Mouse (Mus musculus): ENCODE measurements around the gene Zbtb2. TPM values are rescaled to one million over a fixed set of nuclear protein-coding genes. Genes with fewer than 3 reads are reported as not detected.

Zbtb2 gene
- total RNA-seq, 2 experiments from 2014 or later: 6.6 to 7.7 TPM

- intact Hi-C loops (cut with DNase I): loop anchor here (10.0 kb wide), 1 partner anchor 807 kb away; no protein-coding TSS in a partner anchor
Observed at GRCm38 (mm10) chr10:4341430-4341829, 46.5 kb downstream of the Zbtb2 start.

DNA sequence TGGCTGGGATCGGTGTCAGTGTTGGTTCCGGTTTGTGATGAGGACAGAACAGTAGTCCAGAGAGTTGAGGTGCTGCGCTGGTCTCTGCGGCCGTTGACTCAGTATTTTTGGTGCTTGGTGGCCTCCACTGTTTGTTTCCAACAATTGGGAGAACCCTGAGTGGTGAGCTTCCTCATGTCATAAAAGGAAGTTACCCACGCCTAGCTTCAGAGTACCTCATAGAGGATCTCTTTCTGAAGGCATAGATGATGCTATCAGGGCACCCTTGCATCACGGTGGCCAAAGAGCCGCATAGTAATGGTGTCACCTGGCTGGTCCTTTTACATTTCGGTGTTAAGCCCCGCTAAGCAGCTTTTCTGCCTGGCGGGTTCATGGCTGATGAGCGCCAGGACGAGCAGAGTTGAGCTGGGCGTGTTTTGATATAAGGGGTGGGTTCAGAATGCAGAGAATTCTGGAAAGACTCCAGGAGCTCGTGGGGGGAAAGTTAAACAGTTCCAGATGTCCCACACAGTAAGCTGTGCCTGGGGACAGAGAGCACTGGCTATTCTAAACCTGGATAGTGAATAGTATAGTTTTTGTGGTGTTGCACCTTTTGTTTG is 48.9 kb downstream of the Zbtb2 start:
- intact Hi-C loops (cut with DNase I): loop anchor here (2.0 kb wide), 1 partner anchor 342 kb away; no protein-coding TSS in a partner anchor
- DNase-seq: peak; percentile 41 to 65

More at GRCm38 (mm10) chr10:4341430-4341829, 46.5 kb downstream of the Zbtb2 start:
- peak; percentile 62 to 71 for DNase-seq

DNA sequence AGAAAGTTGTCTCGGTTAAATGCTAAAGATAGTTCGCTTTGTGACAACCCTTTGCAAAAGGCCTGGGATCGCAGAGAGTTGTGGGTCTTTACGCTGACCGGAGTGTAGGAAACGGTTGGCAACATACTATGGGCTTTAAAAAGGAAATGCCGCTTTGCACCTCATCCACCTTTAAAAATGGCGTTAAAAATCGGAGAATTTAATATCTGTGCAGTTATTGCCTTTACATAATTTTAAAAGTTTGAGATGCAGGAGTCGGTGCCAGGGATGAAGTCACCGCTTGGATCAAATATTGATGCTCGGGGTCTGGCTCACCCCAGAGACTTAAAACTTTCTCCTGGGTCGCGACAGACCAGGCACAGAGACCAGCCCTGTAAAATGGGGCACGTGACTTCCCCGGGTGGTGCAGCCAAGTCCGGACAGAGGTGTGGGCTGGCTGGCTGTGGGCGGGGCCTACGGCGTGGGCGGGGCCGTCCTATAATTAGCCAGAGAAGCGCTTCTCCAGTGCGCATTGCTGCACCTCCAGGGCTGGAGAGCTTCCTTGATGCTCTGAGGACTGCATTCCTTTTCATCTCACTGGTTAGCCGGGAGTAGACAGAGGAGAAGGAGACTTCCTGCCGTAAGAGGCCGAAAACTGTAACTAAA is 53.7 kb downstream of the Zbtb2 start:
- intact Hi-C loops (cut with DNase I): loop anchor here (5.0 kb wide), 1 partner anchor 292 kb away; no protein-coding TSS in a partner anchor
- peak; percentile 91 for DNase-seq

DNA sequence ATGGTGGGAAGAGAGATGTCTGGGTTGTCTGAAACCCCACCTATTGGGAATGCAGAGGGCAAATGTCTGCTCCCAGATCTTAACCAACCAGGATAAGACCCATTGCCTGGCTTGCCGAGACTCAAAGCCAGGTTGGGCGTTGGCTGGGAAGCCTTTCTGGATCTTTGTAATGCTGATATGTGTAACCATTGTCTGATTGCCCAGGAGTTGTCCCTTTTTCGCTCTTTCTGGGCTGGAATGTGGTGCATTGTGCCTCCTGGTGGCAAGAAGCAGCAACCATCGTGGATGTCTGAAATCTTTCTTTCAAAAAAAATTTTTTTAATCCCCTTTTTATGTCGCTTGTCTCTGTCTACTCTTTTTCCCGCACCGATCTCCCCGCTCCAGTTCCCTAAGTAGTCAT is 54.6 kb downstream of the Zbtb2 start:
- peak; percentile 51 to 66 for DNase-seq
- intact Hi-C loops (cut with DNase I): loop anchor here (2.0 to 5.0 kb wide), 2 partner anchors 245 to 291 kb away; no protein-coding TSS in a partner anchor

GRCm38 (mm10) chr10:4332228-4332979 is 55.5 kb downstream of the Zbtb2 start:
- intact Hi-C loops (cut with DNase I): loop anchor here (2.0 to 5.0 kb wide), 2 partner anchors 244 to 290 kb away; no protein-coding TSS in a partner anchor
- DNase-seq: no peak

- intact Hi-C loops (cut with DNase I): no loop called here
- no peak for DNase-seq
Observed at GRCm38 (mm10) chr10:4327716-4328115, 60.2 kb downstream of the Zbtb2 start.

- no peak for DNase-seq
- intact Hi-C loops (cut with DNase I): no loop called here
Observed at GRCm38 (mm10) chr10:4325562-4325961, 62.3 kb downstream of the Zbtb2 start.

DNA sequence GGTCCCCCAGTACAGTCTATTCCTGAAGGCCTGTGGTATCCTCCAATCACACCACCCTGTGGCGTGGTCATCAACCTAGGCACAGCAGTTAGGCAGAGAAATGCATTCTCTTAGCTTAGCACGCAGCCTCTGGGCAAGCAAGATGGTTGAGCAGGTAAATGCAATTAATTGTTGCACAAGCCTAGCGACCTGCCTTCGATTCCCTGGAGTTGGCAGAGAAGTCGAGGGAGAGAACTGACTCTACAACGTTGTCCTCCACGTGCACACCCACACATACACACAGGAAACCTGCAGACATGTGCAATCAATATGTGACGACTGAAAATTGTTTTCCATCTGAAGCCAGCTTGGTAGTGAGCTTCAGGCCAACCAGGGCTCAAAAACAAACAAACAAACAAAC is 64.0 kb downstream of the Zbtb2 start:
- intact Hi-C loops (cut with DNase I): no loop called here
- no peak for DNase-seq

Other genes starting within 250 kb of the Zbtb2 start
- 10 to 100 TPM; 33.5 to 33.6 TPM for gene Akap12, start 121.7 kb downstream of the Zbtb2 start, total RNA-seq (2021)
- 10 to 100 TPM; 49.3 to 50.9 TPM for gene Rmnd1, start 44.3 kb upstream of the Zbtb2 start, total RNA-seq (2021)
- gene Armt1, start 44.4 kb upstream of the Zbtb2 start, total RNA-seq (2021): 1 to 10 TPM; 7.1 TPM
- under 1 TPM; 0.20 to 0.96 TPM for gene Ccdc170, start 94.4 kb upstream of the Zbtb2 start, total RNA-seq (2021)
- 1 to 10 TPM in 1 of 2 experiments, under 1 TPM in 1; 0.59 to 1.2 TPM for gene Esr1, start 223.5 kb upstream of the Zbtb2 start, total RNA-seq (2021)

All from heart, postnatal 14 days (tissue).